Mouse (Mus musculus): ENCODE measurements at regions not wholly inside any gene's neighbourhood (a gene's known extent, or its start where the extent isn't known, plus 50 kb on each side); places are given as distances from the start of the nearest gene placed in this dataset.

DNA sequence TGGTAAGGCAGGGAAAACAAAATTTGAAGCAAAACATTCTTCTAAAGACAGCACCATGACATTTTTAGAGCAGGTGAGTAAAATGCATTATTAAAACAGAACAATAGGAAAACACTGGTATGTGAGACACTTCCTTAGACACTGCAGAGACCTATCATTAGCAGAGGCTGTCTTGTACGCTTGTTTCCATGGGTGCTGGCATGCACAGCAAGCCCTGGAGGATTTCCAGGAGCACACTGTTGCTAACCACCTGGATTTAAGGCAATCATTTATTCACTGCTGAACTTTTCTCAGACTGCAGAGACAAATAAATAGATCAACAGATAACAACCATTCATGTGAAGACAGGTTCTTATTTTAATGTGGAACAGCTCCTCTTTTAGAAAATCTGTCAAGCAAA, 127.7 kb downstream of the Pros1 start:
- no peak for TF ChIP-seq CTCF (IDR thresholded peaks at IDR 0.05)
- intact Hi-C loops (cut with DNase I) = no loop called here
- Histone ChIP-seq H3K4me3 (no peak overlapping the region), H3K27ac (no peak overlapping the region)
- no peak for DNase-seq

DNA sequence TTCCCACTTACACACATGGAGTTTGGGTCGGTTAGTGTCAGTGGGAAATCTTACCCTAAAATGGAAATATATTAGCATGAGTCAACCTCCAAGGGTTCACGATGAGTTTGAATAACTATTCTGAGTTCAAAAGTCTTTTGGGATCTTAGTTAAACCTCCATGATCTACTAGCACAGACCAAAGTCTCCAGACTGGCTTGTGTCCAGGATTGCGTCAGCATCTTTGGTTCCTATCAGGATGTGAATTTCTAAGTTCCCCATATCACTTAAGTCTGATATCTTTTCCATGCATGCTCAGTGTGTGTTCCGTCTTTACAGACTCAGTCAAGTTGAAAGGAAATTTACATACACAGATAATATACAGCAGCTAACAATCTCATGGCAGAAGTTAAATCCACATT, 128.5 kb downstream of the Pros1 start:
- no peak for DNase-seq
- no peak for TF ChIP-seq CTCF (IDR thresholded peaks at IDR 0.05)
- no peak overlapping the region for H3K27ac ChIP-seq
- intact Hi-C loops (cut with DNase I) = no loop called here
- H3K4me3 ChIP-seq = no peak overlapping the region

- intact Hi-C loops (cut with DNase I) = no loop called here
- TF ChIP-seq CTCF (IDR thresholded peaks at IDR 0.05) = no peak
- no peak for DNase-seq
- H3K4me3 ChIP-seq = no peak overlapping the region
- H3K27ac ChIP-seq = no peak overlapping the region
Observed at GRCm38 (mm10) chr16:62995555-62995954, 141.4 kb downstream of the Pros1 start.

DNA sequence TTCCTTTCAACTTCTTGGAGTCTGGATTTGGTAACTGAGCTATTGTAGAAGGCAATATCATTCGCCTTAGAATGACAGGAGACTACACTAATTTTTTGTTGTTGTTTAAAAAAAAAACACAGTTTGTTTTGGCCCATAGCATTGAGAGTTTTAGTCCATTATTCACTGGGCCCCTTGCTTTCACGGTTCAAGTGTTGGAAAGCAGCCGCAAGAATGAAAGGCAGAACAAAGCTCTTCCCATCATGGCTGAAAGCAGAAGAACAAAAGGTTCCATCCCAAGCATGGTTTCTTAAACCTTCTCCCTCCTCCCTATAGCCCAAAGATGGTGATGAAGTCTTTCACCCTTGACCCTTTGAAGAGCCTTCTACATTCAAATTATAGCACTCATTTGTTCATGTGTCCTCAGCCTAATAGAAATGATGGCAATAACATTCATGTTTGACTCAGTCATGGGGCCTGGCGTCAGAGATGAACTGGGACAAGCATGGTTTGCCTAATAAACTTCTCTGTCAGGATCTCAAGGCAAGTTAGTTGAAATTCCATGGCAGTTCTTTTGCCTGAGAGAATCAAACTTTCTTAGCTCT, 157.1 kb downstream of the Pros1 start:
- intact Hi-C loops (cut with DNase I) = no loop called here
- no peak for TF ChIP-seq CTCF (IDR thresholded peaks at IDR 0.05)
- Histone ChIP-seq H3K27ac (no peak overlapping the region), H3K4me3 (no peak overlapping the region)
- DNase-seq = no peak

- no peak overlapping the region for H3K27ac ChIP-seq
- TF ChIP-seq CTCF (IDR thresholded peaks at IDR 0.05) = peak; percentile 57
- no peak for DNase-seq
- no peak overlapping the region for H3K4me3 ChIP-seq
- intact Hi-C loops (cut with DNase I) = no loop called here
Observed at GRCm38 (mm10) chr16:63014453-63014852, 160.3 kb downstream of the Pros1 start.

- TF ChIP-seq CTCF (IDR thresholded peaks at IDR 0.05) = peak; percentile 43
- no peak overlapping the region for H3K27ac ChIP-seq
- no peak overlapping the region for H3K4me3 ChIP-seq
- no peak for DNase-seq
- intact Hi-C loops (cut with DNase I) = no loop called here
Observed at GRCm38 (mm10) chr16:63016144-63016543, 162.0 kb downstream of the Pros1 start.

DNA sequence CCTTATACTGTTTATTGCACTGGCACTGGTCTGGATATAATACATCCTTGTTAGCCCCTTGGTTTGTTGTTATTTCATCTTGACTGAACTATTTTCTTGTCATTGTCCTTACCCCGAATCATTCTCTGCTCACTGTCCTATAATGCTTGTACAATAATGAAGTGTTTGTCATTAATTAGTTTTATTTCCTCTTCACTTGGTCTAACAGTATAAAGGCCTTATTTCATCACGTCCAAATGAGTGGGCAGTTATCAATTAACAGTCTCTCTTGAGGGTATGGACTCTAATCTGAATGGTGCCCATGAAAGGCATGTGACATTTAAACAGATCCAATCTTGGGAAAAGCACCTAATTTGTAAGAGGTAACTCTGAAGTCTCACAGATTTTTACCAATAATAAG, 162.6 kb downstream of the Pros1 start:
- DNase-seq = no peak
- Histone ChIP-seq H3K4me3 (no peak overlapping the region), H3K27ac (no peak overlapping the region)
- TF ChIP-seq CTCF (IDR thresholded peaks at IDR 0.05) = no peak
- intact Hi-C loops (cut with DNase I) = no loop called here

DNA sequence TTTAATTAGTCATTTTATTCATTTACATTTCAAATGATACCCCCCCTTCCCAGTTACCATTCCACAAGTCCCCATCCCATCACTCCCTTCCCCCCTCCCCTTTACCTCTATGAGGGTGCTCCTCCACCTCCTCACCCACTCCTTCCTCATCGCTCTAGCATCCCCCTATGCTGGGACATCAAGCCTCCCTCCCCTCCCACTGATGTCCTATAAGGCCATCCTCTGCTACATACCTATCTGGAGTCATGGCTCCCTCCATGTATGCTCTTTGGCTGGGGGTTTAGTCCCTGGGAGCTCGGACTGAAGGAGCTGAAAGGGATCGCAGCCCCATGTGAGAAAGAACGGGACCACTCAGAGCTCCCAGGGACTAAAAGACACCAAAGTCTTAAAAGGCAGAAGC, 176.3 kb downstream of the Pros1 start:
- H3K27ac ChIP-seq = no peak overlapping the region
- no peak for TF ChIP-seq CTCF (IDR thresholded peaks at IDR 0.05)
- H3K4me3 ChIP-seq = no peak overlapping the region
- no peak for DNase-seq
- intact Hi-C loops (cut with DNase I) = no loop called here

- Histone ChIP-seq H3K4me3 (no peak overlapping the region), H3K27ac (no peak overlapping the region)
- no peak for TF ChIP-seq CTCF (IDR thresholded peaks at IDR 0.05)
- intact Hi-C loops (cut with DNase I) = no loop called here
- no peak for DNase-seq
Observed at GRCm38 (mm10) chr16:63031035-63031434, 176.9 kb downstream of the Pros1 start.

DNA sequence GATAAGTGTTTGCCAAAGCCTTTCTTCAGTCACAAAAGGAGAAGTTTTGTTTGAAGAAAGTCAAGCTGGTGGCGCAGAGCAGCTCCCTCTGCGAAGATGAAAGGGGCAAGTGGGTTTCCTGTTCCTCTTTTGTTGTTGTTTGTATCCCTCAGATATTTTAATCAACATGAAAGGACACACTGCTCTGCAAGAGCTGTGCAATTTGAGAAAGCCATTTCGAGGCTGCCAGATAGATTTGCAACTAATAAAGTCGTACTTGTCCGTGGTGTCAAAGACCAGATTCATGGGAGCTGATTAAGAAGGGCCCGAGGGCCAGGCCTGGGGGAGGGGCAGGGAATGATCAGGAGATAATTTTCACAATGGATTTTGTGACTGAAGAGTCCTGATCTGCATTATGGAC, 177.7 kb downstream of the Pros1 start:
- TF ChIP-seq CTCF (IDR thresholded peaks at IDR 0.05) = no peak
- H3K27ac ChIP-seq = no peak overlapping the region
- intact Hi-C loops (cut with DNase I) = no loop called here
- no peak overlapping the region for H3K4me3 ChIP-seq
- DNase-seq = no peak

DNA sequence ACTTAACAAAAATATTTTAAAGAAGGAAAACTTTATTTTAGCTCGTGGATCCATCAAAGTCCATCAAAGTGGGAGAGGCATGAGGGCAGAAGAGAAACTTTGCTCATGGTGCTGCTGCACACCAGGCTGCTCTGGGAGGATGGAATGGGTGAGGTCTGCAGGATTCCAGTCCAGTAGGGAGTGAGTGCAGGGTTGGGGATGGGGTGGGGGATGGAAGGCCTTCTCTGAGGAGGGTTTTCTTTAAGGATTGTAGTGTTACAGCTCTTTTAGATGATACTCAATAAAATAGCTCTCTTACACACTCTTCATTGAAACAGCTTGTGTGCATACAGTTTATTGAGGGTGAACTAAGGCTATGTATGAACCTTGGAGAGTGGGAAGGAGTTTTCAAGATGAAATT, 195.0 kb downstream of the Pros1 start:
- intact Hi-C loops (cut with DNase I) = no loop called here

GRCm38 (mm10) chr16:63062883-63063282, 208.8 kb downstream of the Pros1 start:
- intact Hi-C loops (cut with DNase I) = no loop called here
- TF ChIP-seq CTCF (IDR thresholded peaks at IDR 0.05) = no peak
- no peak overlapping the region for H3K4me3 ChIP-seq
- DNase-seq = no peak
- H3K27ac ChIP-seq = no peak overlapping the region

More for the DNA sequence above, 195.0 kb downstream of the Pros1 start:
- no peak for DNase-seq
- no peak overlapping the region for H3K27ac ChIP-seq
- no peak overlapping the region for H3K4me3 ChIP-seq
- TF ChIP-seq CTCF (IDR thresholded peaks at IDR 0.05) = no peak

GRCm38 (mm10) chr16:63069987-63070386, 215.9 kb downstream of the Pros1 start:
- intact Hi-C loops (cut with DNase I) = no loop called here
- TF ChIP-seq CTCF (IDR thresholded peaks at IDR 0.05) = no peak
- DNase-seq = no peak
- H3K4me3 ChIP-seq = no peak overlapping the region
- no peak overlapping the region for H3K27ac ChIP-seq

DNA sequence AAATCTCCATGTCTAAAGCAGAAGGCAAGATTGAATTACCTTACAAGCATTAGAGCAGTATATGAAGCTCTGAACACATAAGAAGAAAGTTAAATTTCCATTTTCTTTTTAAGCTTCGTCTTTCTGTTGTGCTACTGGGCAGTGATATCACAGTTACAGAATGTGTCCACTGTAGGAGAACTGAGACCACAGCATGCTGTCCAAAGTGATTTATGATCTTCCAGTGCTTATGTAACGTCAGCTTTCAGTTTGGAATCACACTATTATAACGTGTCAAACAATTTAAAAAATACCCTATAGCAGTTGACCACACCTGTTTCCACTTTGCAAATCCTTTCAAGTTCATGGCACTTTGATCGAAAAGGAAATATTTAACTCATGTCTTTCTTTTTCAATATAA, 221.7 kb downstream of the Pros1 start:
- Histone ChIP-seq H3K27ac (no peak overlapping the region), H3K4me3 (no peak overlapping the region)
- DNase-seq = no peak
- intact Hi-C loops (cut with DNase I) = no loop called here
- no peak for TF ChIP-seq CTCF (IDR thresholded peaks at IDR 0.05)

DNA sequence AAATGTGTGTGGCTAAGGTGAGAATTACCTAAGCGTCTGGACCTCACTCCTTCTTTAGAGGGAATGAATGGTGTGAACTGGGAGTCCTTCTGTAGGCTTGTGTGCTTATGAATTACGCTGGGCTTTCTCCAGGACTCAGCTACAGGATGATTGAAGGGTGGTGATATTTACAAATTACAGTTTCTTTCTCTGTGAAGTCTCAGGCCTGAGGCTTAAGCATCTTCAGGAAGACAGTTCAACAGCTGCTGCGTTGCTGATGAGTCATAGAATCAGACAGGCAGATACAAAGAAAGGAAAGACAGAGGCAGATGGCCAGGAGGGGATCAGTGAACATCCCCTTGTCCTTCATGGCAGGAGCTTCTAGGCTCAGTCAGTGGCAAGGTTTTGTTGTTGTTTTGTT, 227.3 kb downstream of the Pros1 start:
- intact Hi-C loops (cut with DNase I) = no loop called here
- DNase-seq = no peak
- TF ChIP-seq CTCF (IDR thresholded peaks at IDR 0.05) = no peak
- H3K4me3 ChIP-seq = no peak overlapping the region
- no peak overlapping the region for H3K27ac ChIP-seq
